Mouse (Mus musculus) kidney, adult 18-20 months (tissue): ENCODE measurements around the gene Prkn.

ENCODE experiments used
- DNase-seq: peaks from one replicate; pipeline ENCODE4 v3.0.0; 2021

Prkn gene

GRCm38 (mm10) chr17:10997291-10997690 lies 157.1 kb downstream of the Prkn start:
- no peak for DNase-seq

- DNase-seq: no peak
Observed at GRCm38 (mm10) chr17:11023371-11023770, 183.2 kb downstream of the Prkn start.

DNA sequence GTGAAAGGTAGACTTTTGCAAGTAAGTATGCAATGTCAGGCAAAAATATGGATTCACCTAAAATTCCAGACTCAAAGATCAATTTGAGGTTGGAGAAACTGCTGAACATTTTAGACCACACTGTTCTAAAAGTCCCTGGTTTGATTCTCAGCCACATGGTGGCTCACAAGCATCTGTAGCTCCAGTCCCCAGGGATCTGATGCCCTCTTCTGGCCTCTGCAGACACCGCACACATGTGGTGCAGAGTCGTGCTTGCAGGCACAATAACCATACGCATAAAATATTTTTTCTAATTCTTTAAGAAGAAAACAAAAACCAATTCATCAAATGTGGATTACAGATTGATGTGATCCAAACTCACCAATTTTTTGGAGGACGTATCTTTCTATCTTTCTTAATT lies 189.2 kb downstream of the Prkn start:
- DNase-seq: no peak

- DNase-seq: no peak
Observed at GRCm38 (mm10) chr17:11030936-11031335, 190.8 kb downstream of the Prkn start.

DNA sequence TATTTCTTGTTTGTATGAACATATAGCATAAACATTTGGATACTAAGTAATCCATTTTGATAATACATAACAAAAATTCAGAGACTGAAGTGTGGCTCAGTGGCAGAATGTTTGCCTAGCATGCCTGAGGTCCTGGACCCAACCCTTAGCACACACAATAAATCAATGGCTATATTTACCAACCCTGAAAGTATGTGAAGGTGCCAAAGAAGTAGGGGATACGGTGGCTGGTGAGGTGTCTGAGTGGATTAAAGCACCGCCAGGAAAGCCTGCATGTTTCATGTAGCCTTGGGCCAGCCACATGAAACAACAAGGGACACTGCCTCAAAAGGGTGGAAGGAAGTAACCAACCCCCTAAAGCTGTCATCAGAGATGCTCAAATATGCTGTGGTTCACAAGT lies 192.2 kb downstream of the Prkn start:
- no peak for DNase-seq

GRCm38 (mm10) chr17:11033594-11033993 lies 193.4 kb downstream of the Prkn start:
- no peak for DNase-seq

GRCm38 (mm10) chr17:11038272-11038671 lies 198.1 kb downstream of the Prkn start:
- DNase-seq: no peak

- DNase-seq: no peak
Observed at GRCm38 (mm10) chr17:11058986-11059385, 218.8 kb downstream of the Prkn start.

- DNase-seq: peak; percentile 51
Observed at GRCm38 (mm10) chr17:11067076-11067703, 227.0 kb downstream of the Prkn start.

DNA sequence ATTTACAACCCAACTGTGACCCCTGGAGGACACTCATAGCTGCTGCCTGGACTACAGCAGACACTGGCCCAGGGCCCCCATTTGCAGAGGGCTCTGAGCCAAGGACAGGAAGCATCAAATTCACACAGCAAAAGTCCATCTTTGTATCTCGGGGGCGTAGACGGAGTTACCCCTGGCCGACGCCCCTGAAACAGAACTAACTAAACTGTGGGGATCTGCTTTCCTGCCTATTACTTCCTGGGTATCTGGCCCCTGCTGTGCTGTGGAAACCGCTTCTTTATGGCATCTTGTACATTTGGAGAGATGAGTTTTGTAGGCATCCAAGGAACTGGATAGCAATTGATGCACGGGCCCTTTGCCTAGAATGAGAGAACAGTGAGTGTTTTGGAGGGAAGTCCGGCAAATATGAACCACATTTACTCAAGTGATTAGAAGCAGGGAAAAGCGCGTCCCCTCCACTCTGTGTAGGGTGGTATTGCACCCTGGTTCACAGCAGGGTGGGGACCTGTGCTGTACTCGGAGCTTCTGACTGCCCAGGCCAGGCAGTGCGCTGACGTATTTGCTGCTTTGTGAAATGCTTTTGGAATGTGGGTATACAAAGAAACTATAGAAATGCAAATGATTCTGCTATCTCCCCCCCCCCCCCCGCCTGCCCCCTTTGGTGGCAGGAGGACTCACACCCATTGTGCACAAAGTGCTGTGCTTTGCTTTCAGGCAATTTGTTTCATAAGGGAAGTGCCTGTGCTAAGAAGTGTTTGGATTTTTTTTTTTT lies 227.7 kb downstream of the Prkn start:
- DNase-seq: peak; percentile 34

GRCm38 (mm10) chr17:11070996-11071395 lies 230.8 kb downstream of the Prkn start:
- no peak for DNase-seq

- no peak for DNase-seq
Observed at GRCm38 (mm10) chr17:11076319-11076903, 236.2 kb downstream of the Prkn start.

DNA sequence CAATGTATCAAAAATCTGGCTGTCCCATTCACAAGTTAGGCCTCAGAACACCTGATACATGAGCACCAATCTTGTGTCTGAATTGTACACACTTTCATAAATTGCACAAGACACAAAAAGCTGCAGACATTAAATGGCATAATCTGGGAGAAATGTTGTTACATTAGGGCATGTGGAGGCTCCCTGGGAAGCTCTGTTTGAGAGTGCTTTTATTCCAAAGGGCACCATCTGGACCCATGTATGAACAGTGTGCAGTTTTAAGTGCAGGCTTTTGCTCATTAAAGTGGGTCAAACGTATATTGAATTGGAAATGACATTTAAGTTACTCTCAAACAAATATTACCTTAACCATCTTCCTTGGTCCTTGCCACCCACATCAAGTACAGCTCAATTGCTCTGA lies 246.3 kb downstream of the Prkn start:
- no peak for DNase-seq

DNA sequence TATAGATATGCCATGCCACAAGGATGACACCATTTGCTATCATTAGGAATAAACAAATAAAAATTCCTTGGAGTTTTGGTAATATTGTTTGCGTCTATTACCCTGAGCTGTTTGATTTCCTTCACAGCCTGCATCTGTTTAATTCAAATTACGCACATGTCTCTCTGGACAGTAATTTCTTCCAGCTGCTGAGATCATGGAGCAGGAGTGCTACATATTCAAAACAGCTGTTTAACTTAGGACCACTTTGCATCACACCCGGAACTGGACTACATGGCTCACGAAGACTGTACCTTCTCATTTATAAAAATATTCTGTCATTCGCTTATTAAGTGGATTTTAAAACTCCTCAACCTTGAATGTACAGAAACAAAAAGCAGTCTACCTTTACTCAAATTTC lies 246.9 kb downstream of the Prkn start:
- no peak for DNase-seq

GRCm38 (mm10) chr17:11087823-11088222 lies 247.6 kb downstream of the Prkn start:
- DNase-seq: no peak

GRCm38 (mm10) chr17:11089361-11089760 lies 249.2 kb downstream of the Prkn start:
- no peak for DNase-seq

- peak; percentile 3 for DNase-seq
Observed at GRCm38 (mm10) chr17:11092900-11093299, 252.7 kb downstream of the Prkn start.

- no peak for DNase-seq
Observed at GRCm38 (mm10) chr17:11093321-11093720, 253.1 kb downstream of the Prkn start.

DNA sequence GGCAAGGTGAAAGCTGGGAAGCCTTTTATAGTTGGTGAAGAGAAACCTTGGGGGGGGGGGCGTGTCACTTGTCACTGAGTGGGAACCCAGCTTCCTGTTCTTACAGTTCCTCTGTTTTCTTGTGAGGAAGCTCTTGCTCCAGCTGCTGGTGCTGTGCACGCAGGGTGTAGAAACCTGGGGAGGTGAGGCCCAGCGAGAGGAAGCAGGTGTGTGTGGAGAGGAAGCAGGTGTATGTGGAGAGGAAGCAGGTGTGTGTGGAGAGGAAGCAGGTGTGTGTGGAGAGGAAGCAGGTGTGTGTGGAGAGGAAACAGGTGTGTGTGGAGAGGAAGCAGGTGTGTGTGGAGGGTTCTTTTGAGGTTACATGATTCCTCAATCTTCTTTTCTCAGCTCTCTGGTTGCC lies 266.8 kb downstream of the Prkn start:
- no peak for DNase-seq

GRCm38 (mm10) chr17:11107916-11108315 lies 267.7 kb downstream of the Prkn start:
- no peak for DNase-seq

DNA sequence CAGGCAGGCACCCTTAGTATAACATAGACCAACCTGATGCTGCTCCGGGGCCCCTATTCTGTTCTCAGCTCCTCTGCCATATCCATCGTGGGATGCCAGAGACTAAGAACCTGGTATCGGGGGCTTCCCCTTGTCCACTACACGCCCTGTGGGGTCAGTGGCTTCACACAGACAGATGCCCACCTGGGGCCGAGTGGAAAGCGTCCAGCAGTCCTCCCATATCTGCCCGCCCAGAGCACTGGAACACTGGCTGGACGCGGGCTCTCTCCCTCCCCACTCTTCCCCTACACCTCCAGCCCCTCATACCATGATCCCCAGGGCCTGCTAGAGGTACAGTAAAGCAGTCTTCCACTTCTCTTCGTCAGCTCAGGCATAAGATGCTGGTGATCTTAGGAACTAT lies 277.3 kb downstream of the Prkn start:
- DNase-seq: no peak

GRCm38 (mm10) chr17:11124048-11124447 lies 283.9 kb downstream of the Prkn start:
- DNase-seq: no peak

- no peak for DNase-seq
Observed at GRCm38 (mm10) chr17:11127217-11127616, 287.0 kb downstream of the Prkn start.

- DNase-seq: no peak
Observed at GRCm38 (mm10) chr17:11130919-11131318, 290.7 kb downstream of the Prkn start.
